Mouse (Mus musculus) effector memory CD4-positive, alpha-beta T cell, adult 5 months (primary cell): ENCODE results near the gene Mcm2. TPM values are rescaled to one million over a fixed set of nuclear protein-coding genes. Genes with fewer than 3 reads are reported as not detected.

Source experiments
- polyA plus RNA-seq: library from polyadenylated mRNA; unstranded; fragments of 100-300 nt; shearing (Covaris generic); gene quantifications from one replicate; pipeline ENCODE4 v1.2.1, GENCODE M21; 2017

The Mcm2 gene
- 44.8 TPM for polyA plus RNA-seq

GRCm38 (mm10) chr6:88898534-88899048 lies at the start of gene Mcm2:
Gene Mcm2, minus strand, starts transcription at chr6:88898780.

GRCm38 (mm10) chr6:88901947-88902820 lies 3.6 kb upstream of the Mcm2 start, which contains the start of gene Tpra1:
Gene Tpra1, plus strand, starts transcription at chr6:88902251.

GRCm38 (mm10) chr6:88874868-88875508 lies 23.6 kb downstream of the Mcm2 start, which contains the start of gene Podxl2:
Gene Podxl2, minus strand, starts transcription at chr6:88875044.

GRCm38 (mm10) chr6:88841781-88842689 lies 56.5 kb downstream of the Mcm2 start, which contains the start of gene Abtb1:
Gene Abtb1, minus strand, starts transcription at chr6:88841984.

Other genes with a start within 250 kb of the Mcm2 start
- gene Mgll, start 174.4 kb downstream of the Mcm2 start, polyA plus RNA-seq = 0.41 TPM
- gene Abtb1, start 56.8 kb downstream of the Mcm2 start, polyA plus RNA-seq = 43.8 TPM
- gene Podxl2, start 23.7 kb downstream of the Mcm2 start, polyA plus RNA-seq = 0.46 TPM
- 89.3 TPM for gene Tpra1, start 3.5 kb upstream of the Mcm2 start, polyA plus RNA-seq